8 mouse cellular contexts compared by ENCODE assay signal in the genomic region with DNA sequence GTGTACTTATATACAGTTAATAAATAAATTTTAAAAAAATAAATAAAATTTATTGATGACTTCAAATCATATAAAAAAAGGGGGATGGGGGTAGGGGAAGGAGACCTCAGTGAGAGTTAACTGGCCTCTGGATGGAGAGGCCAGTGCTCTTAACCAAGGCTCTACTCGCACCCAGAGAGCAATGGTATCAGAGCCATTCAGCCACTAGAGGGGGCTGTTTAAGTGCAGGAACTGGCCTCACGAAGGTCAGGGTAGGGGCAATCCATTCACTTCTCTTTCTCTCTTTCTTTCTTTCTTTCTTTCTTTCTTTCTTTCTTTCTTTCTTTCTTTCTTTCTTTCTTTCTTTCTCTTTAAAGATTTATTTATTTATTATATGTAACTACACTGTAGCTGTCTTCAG. TPM values are rescaled to one million over a fixed set of nuclear protein-coding genes. Genes with fewer than 3 reads are reported as not detected.
DNase-seq lines count a peak whose midpoint lies in the region; ATAC-seq lines count a peak whose summit lies in the region.

No protein-coding gene starts in this region.

- H3K27me3 ChIP-seq in midbrain, embryonic 14.5 days (ENCODE audit: control insufficient read depth, insufficient read depth, low read length), result no peaks in the 10 kb centered on the region
- no peaks in the 10 kb centered on the region for H3K27me3 ChIP-seq in midbrain, embryonic 15.5 days (replicated peaks)
- H3K27me3 ChIP-seq in embryonic facial prominence, embryonic 10.5 days (replicated peaks; ENCODE audit: low read depth, poor library complexity, severe bottlenecking), result no peaks in the 10 kb centered on the region

- WGBS in midbrain, embryonic 14.5 days, result 9% methylated on average over 2 of the region's 2 CpGs
- WGBS in midbrain, embryonic 15.5 days, result 26% methylated on average over 2 of the region's 2 CpGs
- 43% methylated on average over 2 of the region's 2 CpGs for WGBS in embryonic facial prominence, embryonic 10.5 days

- peaks cover 21% of the 10 kb centered on the region; the same call in 1 of the 2 replicates for H3K36me3 ChIP-seq in midbrain, embryonic 14.5 days (ENCODE audit: control insufficient read depth, insufficient read depth, low read length)
- H3K36me3 ChIP-seq in midbrain, embryonic 15.5 days (replicated peaks), result 0 out of 2 replicates have a peak, but pooled peaks cover 6% of the 10 kb centered on the region
- peaks cover 60% of the 10 kb centered on the region for H3K36me3 ChIP-seq in embryonic facial prominence, embryonic 10.5 days (replicated peaks)

- no peak overlapping the region for H3K4me3 ChIP-seq in midbrain, embryonic 14.5 days (replicated peaks; ENCODE audit: low read depth, low read length)
- no peak overlapping the region for H3K4me3 ChIP-seq in midbrain, embryonic 15.5 days
- no peak overlapping the region for H3K4me3 ChIP-seq in embryonic facial prominence, embryonic 10.5 days

- no peak overlapping the region for H3K9ac ChIP-seq in midbrain, embryonic 14.5 days (replicated peaks; ENCODE audit: low read length)
- no peak overlapping the region for H3K9ac ChIP-seq in midbrain, embryonic 15.5 days

- no peak for ATAC-seq in cerebellum, adult (ENCODE audit: insufficient number of reproducible peaks, low FRiP score, low TSS enrichment)
- no peak for ATAC-seq in midbrain, embryonic 14.5 days (ENCODE audit: low FRiP score, low TSS enrichment)
- ATAC-seq in midbrain, embryonic 15.5 days (replicated peaks), result no peak
- ATAC-seq in megakaryocyte, adult 5-6 weeks (ENCODE audit: poor library complexity, severe bottlenecking), result 0 out of 2 replicates have a peak, but pooled peaks have one; percentile 44
- ATAC-seq in activated CD4-positive, CD25-positive, alpha-beta regulatory T cell, adult 4 months, result no peak

- no peaks in the 10 kb centered on the region for H3K9me3 ChIP-seq in midbrain, embryonic 14.5 days (ENCODE audit: control insufficient read depth, low read length)
- no peaks in the 10 kb centered on the region for H3K9me3 ChIP-seq in midbrain, embryonic 15.5 days
- H3K9me3 ChIP-seq in embryonic facial prominence, embryonic 10.5 days, result no peaks in the 10 kb centered on the region

- H3K4me1 ChIP-seq in midbrain, embryonic 14.5 days (ENCODE audit: control insufficient read depth, insufficient read depth, low read length), result 0 out of 2 replicates have a peak, but pooled peaks cover 5% of the 10 kb centered on the region
- H3K4me1 ChIP-seq in midbrain, embryonic 15.5 days, result peaks cover 8% of the 10 kb centered on the region
- peaks cover 29% of the 10 kb centered on the region for H3K4me1 ChIP-seq in embryonic facial prominence, embryonic 10.5 days

- DNase-seq in cerebellum, adult 18-20 months, result peak; percentile 47 to 58
- peak; percentile 45 for DNase-seq in midbrain, embryonic 14.5 days
- DNase-seq in embryonic facial prominence, embryonic 10.5 days (ENCODE audit: low spot score), result peak; percentile 49
- no peak for DNase-seq in ovary, adult 18-20 months (ENCODE audit: low spot score)

- no peak overlapping the region for H3K4me2 ChIP-seq in midbrain, embryonic 14.5 days (ENCODE audit: low read length)
- no peak overlapping the region for H3K4me2 ChIP-seq in midbrain, embryonic 15.5 days

- no peak overlapping the region for H3K27ac ChIP-seq in midbrain, embryonic 14.5 days (replicated peaks; ENCODE audit: low read depth, low read length)
- no peak overlapping the region for H3K27ac ChIP-seq in midbrain, embryonic 15.5 days
- H3K27ac ChIP-seq in embryonic facial prominence, embryonic 10.5 days (replicated peaks), result no peak overlapping the region

RNA-seq across cellular contexts. Expression of gene Tmem79, which starts 4.7 kb away (rescaled TPM):
- 1.2 and 1.7 TPM in 2 replicates for polyA plus RNA-seq in midbrain, embryonic 14.5 days (2014; fragmentation: Nextera tagmentation; extraction: Ambion mirVana)
- polyA plus RNA-seq in midbrain, embryonic 15.5 days (2015; fragmentation: Nextera tagmentation; extraction: Ambion mirVana), result 1.1 and 1.6 TPM in 2 replicates
- 2.4 and 4.8 TPM in 2 replicates for polyA plus RNA-seq in embryonic facial prominence, embryonic 10.5 days (2016; fragmentation: Nextera tagmentation; extraction: Ambion mirVana)
- total RNA-seq in megakaryocyte, adult 5-6 weeks (2015), result 2.6 TPM in 1 of 2 replicates, not detected in the other
- 1.2 TPM in 1 of 2 replicates, not detected in the other for total RNA-seq in megakaryocyte, adult 5-6 weeks (2017)
- 1 to 10 TPM in 1 of 2 experiments, under 1 TPM in 1; 0.78 to 1.3 TPM for polyA plus RNA-seq in activated CD4-positive, CD25-positive, alpha-beta regulatory T cell, adult 4 months (2017; shearing (Covaris generic))

RNA-seq across cellular contexts. Expression of gene Smg5, which starts 4.8 kb away (rescaled TPM):
- 50.9 and 57.0 TPM in 2 replicates for polyA plus RNA-seq in midbrain, embryonic 14.5 days (2014; fragmentation: Nextera tagmentation; extraction: Ambion mirVana)
- 73.2 and 74.9 TPM in 2 replicates for polyA plus RNA-seq in midbrain, embryonic 15.5 days (2015; fragmentation: Nextera tagmentation; extraction: Ambion mirVana)
- 84.8 and 86.3 TPM in 2 replicates for polyA plus RNA-seq in embryonic facial prominence, embryonic 10.5 days (2016; fragmentation: Nextera tagmentation; extraction: Ambion mirVana)
- 20.6 and 21.1 TPM in 2 replicates for total RNA-seq in megakaryocyte, adult 5-6 weeks (2015)
- total RNA-seq in megakaryocyte, adult 5-6 weeks (2017), result 34.5 and 48.0 TPM in 2 replicates
- 10 to 100 TPM; 30.2 to 50.2 TPM for polyA plus RNA-seq in activated CD4-positive, CD25-positive, alpha-beta regulatory T cell, adult 4 months (2017; shearing (Covaris generic))

RNA-seq across cellular contexts. Expression of gene Glmp, which starts 6.5 kb away (rescaled TPM):
- 56.6 and 64.3 TPM in 2 replicates for polyA plus RNA-seq in midbrain, embryonic 14.5 days (2014; fragmentation: Nextera tagmentation; extraction: Ambion mirVana)
- polyA plus RNA-seq in midbrain, embryonic 15.5 days (2015; fragmentation: Nextera tagmentation; extraction: Ambion mirVana), result 106 and 107 TPM in 2 replicates
- 142 and 153 TPM in 2 replicates for polyA plus RNA-seq in embryonic facial prominence, embryonic 10.5 days (2016; fragmentation: Nextera tagmentation; extraction: Ambion mirVana)
- total RNA-seq in megakaryocyte, adult 5-6 weeks (2015), result 146 and 170 TPM in 2 replicates
- total RNA-seq in megakaryocyte, adult 5-6 weeks (2017), result 40.6 and 45.1 TPM in 2 replicates
- 100 to 1,000 TPM; 356 to 375 TPM for polyA plus RNA-seq in activated CD4-positive, CD25-positive, alpha-beta regulatory T cell, adult 4 months (2017; shearing (Covaris generic))

RNA-seq across cellular contexts. Expression of gene Paqr6, which starts 33.1 kb away (rescaled TPM):
- polyA plus RNA-seq in midbrain, embryonic 14.5 days (2014; fragmentation: Nextera tagmentation; extraction: Ambion mirVana), result 0.63 and 1.6 TPM in 2 replicates
- polyA plus RNA-seq in midbrain, embryonic 15.5 days (2015; fragmentation: Nextera tagmentation; extraction: Ambion mirVana), result 1.1 and 1.8 TPM in 2 replicates
- polyA plus RNA-seq in embryonic facial prominence, embryonic 10.5 days (2016; fragmentation: Nextera tagmentation; extraction: Ambion mirVana), result 0.43 and 1.2 TPM in 2 replicates
- total RNA-seq in megakaryocyte, adult 5-6 weeks (2015), result not detected in 2 replicates
- not detected in 2 replicates for total RNA-seq in megakaryocyte, adult 5-6 weeks (2017)
- not detected for polyA plus RNA-seq in activated CD4-positive, CD25-positive, alpha-beta regulatory T cell, adult 4 months (2017; shearing (Covaris generic))

RNA-seq across cellular contexts. Expression of gene Cct3, which starts 34.4 kb away (rescaled TPM):
- polyA plus RNA-seq in midbrain, embryonic 14.5 days (2014; fragmentation: Nextera tagmentation; extraction: Ambion mirVana), result 444 and 493 TPM in 2 replicates
- polyA plus RNA-seq in midbrain, embryonic 15.5 days (2015; fragmentation: Nextera tagmentation; extraction: Ambion mirVana), result 442 and 444 TPM in 2 replicates
- polyA plus RNA-seq in embryonic facial prominence, embryonic 10.5 days (2016; fragmentation: Nextera tagmentation; extraction: Ambion mirVana), result 862 and 910 TPM in 2 replicates
- total RNA-seq in megakaryocyte, adult 5-6 weeks (2015), result 153 and 179 TPM in 2 replicates
- total RNA-seq in megakaryocyte, adult 5-6 weeks (2017), result 90.2 and 91.2 TPM in 2 replicates
- 100 to 1,000 TPM; 180 to 209 TPM for polyA plus RNA-seq in activated CD4-positive, CD25-positive, alpha-beta regulatory T cell, adult 4 months (2017; shearing (Covaris generic))
